Mouse (Mus musculus) bone marrow, adult 2 months (tissue): Measurements from ENCODE around the gene Eml2. TPM values are rescaled to one million over a fixed set of nuclear protein-coding genes. Genes with fewer than 3 reads are reported as not detected.

Source experiments
- H3K27ac ChIP-seq: fragments of 200-500 bp; 2 replicates; pipeline ENCODE4 v1.5.1; 2012; ENCODE audit warnings: low read depth, mild to moderate bottlenecking, control low read depth, inconsistent platforms, low read length; ENCODE audit not compliant: control insufficient read depth, poor library complexity, insufficient read depth
- H3K4me1 ChIP-seq: fragments of 200-500 bp; 2 replicates; pipeline ENCODE4 v1.6.1; 2011; ENCODE audit warnings: low read length; ENCODE audit not compliant: control insufficient read depth, insufficient read depth
- H3K4me3 ChIP-seq: fragments of 200-500 bp; replicated peaks from 2 replicates; pipeline ENCODE3; 2011; ENCODE audit warnings: mild to moderate bottlenecking, low read depth, low read length, control low read depth; ENCODE audit not compliant: control insufficient read depth
- CTCF ChIP-seq: fragments of 200-500 bp; IDR thresholded peaks from 2 replicates; pipeline ENCODE4 v1.5.1; 2011; ENCODE audit warnings: low read length, control low read depth; ENCODE audit not compliant: control insufficient read depth, insufficient read depth
- POLR2A ChIP-seq: fragments of 200-500 bp; IDR thresholded peaks from 2 replicates; pipeline ENCODE4 v1.6.1; 2011; ENCODE audit warnings: low read depth, mild to moderate bottlenecking, control low read depth, low read length, borderline replicate concordance; ENCODE audit not compliant: control insufficient read depth
- WGBS: fragments of 180-500 bp; shearing (Covaris S2); methylation state at CpG from one replicate; pipeline ENCODE4 v1.1.7; 2018; 5-methylcytosine and 5-hydroxymethylcytosine counted together
- polyA plus RNA-seq: library from polyadenylated mRNA; stranded (reverse); fragments of >200 nt; gene quantifications from 2 replicates; pipeline ENCODE4 v1.2.4, GENCODE M21; 2011; ENCODE audit warnings: low replicate concordance; ENCODE audit not compliant: missing spikeins, insufficient read depth, insufficient read length

Gene Eml2
- polyA plus RNA-seq, 1 experiment: 33.1 TPM

GRCm38 (mm10) chr7:19214940-19215339, 38.7 kb downstream of the Eml2 start:
- Histone ChIP-seq H3K4me3 (no peak overlapping the region), H3K27ac (no peak overlapping the region), H3K4me1 (no peaks in the 10 kb centered on the region; the same call in 1 of the 2 replicates)
- TF ChIP-seq POLR2A (no peak), CTCF (no peak)
- WGBS: 3% methylated on average over 9 of the region's 9 CpGs

- H3K4me3 ChIP-seq: no peak overlapping the region
- no peak overlapping the region for H3K27ac ChIP-seq
- no peaks in the 10 kb centered on the region; the same call in 1 of the 2 replicates for H3K4me1 ChIP-seq
- 13% methylated on average over 5 of the region's 5 CpGs for WGBS
- TF ChIP-seq POLR2A (no peak), CTCF (no peak)
These were observed 41.3 kb downstream of the Eml2 start for GRCm38 (mm10) chr7:19217492-19217891.

- 0% methylated on average over 3 of the region's 3 CpGs for WGBS
- no peaks in the 10 kb centered on the region; the same call in 1 of the 2 replicates for H3K4me1 ChIP-seq
- TF ChIP-seq POLR2A: no peak
- no peak for TF ChIP-seq CTCF
- H3K27ac ChIP-seq: no peak overlapping the region
- no peak overlapping the region for H3K4me3 ChIP-seq
These were observed 41.7 kb downstream of the Eml2 start for GRCm38 (mm10) chr7:19217944-19218343.

GRCm38 (mm10) chr7:19220061-19220460, 43.8 kb downstream of the Eml2 start:
- 83% methylated on average over 3 of the region's 3 CpGs for WGBS
- Histone ChIP-seq H3K27ac (no peak overlapping the region), H3K4me1 (no peaks in the 10 kb centered on the region; the same call in 1 of the 2 replicates), H3K4me3 (no peak overlapping the region)
- no peak for TF ChIP-seq POLR2A
- no peak for TF ChIP-seq CTCF

GRCm38 (mm10) chr7:19222189-19222588, 46.0 kb downstream of the Eml2 start:
- H3K27ac ChIP-seq: no peak overlapping the region
- H3K4me3 ChIP-seq: no peak overlapping the region
- 91% methylated on average over 16 of the region's 16 CpGs for WGBS
- no peak for TF ChIP-seq POLR2A
- no peak for TF ChIP-seq CTCF
- peaks cover 2% of the 10 kb centered on the region; the same call in 1 of the 2 replicates for H3K4me1 ChIP-seq

GRCm38 (mm10) chr7:19222875-19223274, 46.7 kb downstream of the Eml2 start:
- no peak overlapping the region for H3K4me3 ChIP-seq
- 88% methylated on average over 14 of the region's 14 CpGs for WGBS
- no peak for TF ChIP-seq CTCF
- TF ChIP-seq POLR2A: no peak
- peaks cover 2% of the 10 kb centered on the region; the same call in 1 of the 2 replicates for H3K4me1 ChIP-seq
- H3K27ac ChIP-seq: no peak overlapping the region

GRCm38 (mm10) chr7:19224933-19225332, 48.7 kb downstream of the Eml2 start:
- WGBS: 56% methylated on average over 4 of the region's 4 CpGs
- H3K4me3 ChIP-seq: no peak overlapping the region
- H3K4me1 ChIP-seq: peaks cover 2% of the 10 kb centered on the region; the same call in 1 of the 2 replicates
- H3K27ac ChIP-seq: no peak overlapping the region
- TF ChIP-seq POLR2A (no peak), CTCF (no peak)

GRCm38 (mm10) chr7:19226817-19227797, 50.9 kb downstream of the Eml2 start:
- TF ChIP-seq POLR2A (no peak), CTCF (no peak)
- Histone ChIP-seq H3K27ac (peak overlapping the region; percentile 87), H3K4me3 (peak overlapping the region; percentile 94), H3K4me1 (peaks cover 2% of the 10 kb centered on the region; the same call in 1 of the 2 replicates)
- WGBS: 21% methylated on average over 20 of the region's 20 CpGs
